29 mouse cellular contexts compared by ENCODE assay signal in genomic region chr2:9689518-9689917, GRCm38 (mm10).
A peak's percentile ranks its signal among the peaks of the same experiment; 100 is the strongest.
DNase-seq lines count a peak whose midpoint lies in the region; ATAC-seq and TF ChIP-seq lines count a peak whose summit lies in the region.
"Had no signal": no experiment of that assay in that cellular context is flagged by ENCODE, and none has a peak within 500 bp of the region (broad histone marks: within the 10 kb centered on the region; RNA-seq: fewer than 3 reads in every experiment).

No protein-coding gene starts in this region.

- H3K27ac ChIP-seq in gastrocnemius, adult 2 months: no peak overlapping the region
- no peak overlapping the region for H3K27ac ChIP-seq in midbrain, postnatal 0 days (ENCODE audit: low read depth, low read length)
- H3K27ac ChIP-seq in forebrain, embryonic 14.5 days (ENCODE audit: low read depth, low read length): no peak overlapping the region
- no peak overlapping the region for H3K27ac ChIP-seq in embryonic facial prominence, embryonic 10.5 days (replicated peaks)
- H3K27ac ChIP-seq: embryonic facial prominence, embryonic 15.5 days; forebrain, embryonic 12.5 days; hindbrain, embryonic 10.5 days; kidney, postnatal 0 days; left cerebral cortex, adult 2 months; limb, embryonic 13.5 days; liver, embryonic 12.5 days; macrophage; neural tube, embryonic 12.5 days had no signal

- H3K4me2 ChIP-seq in midbrain, postnatal 0 days (ENCODE audit: low read depth, low read length, poor library complexity, severe bottlenecking): no peak overlapping the region
- no peak overlapping the region for H3K4me2 ChIP-seq in forebrain, embryonic 14.5 days (ENCODE audit: low read length)
- H3K4me2 ChIP-seq: embryonic facial prominence, embryonic 15.5 days; forebrain, embryonic 12.5 days; limb, embryonic 13.5 days; liver, embryonic 12.5 days; neural tube, embryonic 12.5 days had no signal

- no peaks in the 10 kb centered on the region for H3K36me3 ChIP-seq in midbrain, postnatal 0 days (ENCODE audit: insufficient read depth, low read length)
- no peaks in the 10 kb centered on the region for H3K36me3 ChIP-seq in forebrain, embryonic 14.5 days (ENCODE audit: control insufficient read depth, insufficient read depth, low read length)
- no peaks in the 10 kb centered on the region for H3K36me3 ChIP-seq in embryonic facial prominence, embryonic 10.5 days (replicated peaks)
- H3K36me3 ChIP-seq: embryonic facial prominence, embryonic 15.5 days; forebrain, embryonic 12.5 days; hindbrain, embryonic 10.5 days; limb, embryonic 13.5 days; liver, embryonic 12.5 days; neural tube, embryonic 12.5 days had no signal

- no peak overlapping the region for H3K9ac ChIP-seq in midbrain, postnatal 0 days (replicated peaks; ENCODE audit: low read length, poor library complexity, severe bottlenecking)
- H3K9ac ChIP-seq in forebrain, embryonic 14.5 days (ENCODE audit: low read length): no peak overlapping the region
- H3K9ac ChIP-seq: embryonic facial prominence, embryonic 15.5 days; forebrain, embryonic 12.5 days; limb, embryonic 13.5 days; liver, embryonic 12.5 days; liver, postnatal 0 days; neural tube, embryonic 12.5 days had no signal

- intact Hi-C loops in gastrocnemius, adult 2 months (cut with DNase I): no loop called here

- no peak overlapping the region for H3K4me3 ChIP-seq in gastrocnemius, adult 2 months
- H3K4me3 ChIP-seq in midbrain, postnatal 0 days (ENCODE audit: low read depth, low read length): no peak overlapping the region
- no peak overlapping the region for H3K4me3 ChIP-seq in forebrain, embryonic 14.5 days (ENCODE audit: low read depth, low read length)
- H3K4me3 ChIP-seq in embryonic facial prominence, embryonic 10.5 days: no peak overlapping the region
- H3K4me3 ChIP-seq: embryonic facial prominence, embryonic 15.5 days; forebrain, embryonic 12.5 days; hindbrain, embryonic 10.5 days; left cerebral cortex, adult 2 months; limb, embryonic 13.5 days; liver, embryonic 12.5 days; neural tube, embryonic 12.5 days had no signal

- H3K27me3 ChIP-seq in midbrain, postnatal 0 days (ENCODE audit: insufficient read depth, low read length): no peaks in the 10 kb centered on the region
- H3K27me3 ChIP-seq in forebrain, embryonic 14.5 days (replicated peaks; ENCODE audit: control insufficient read depth, insufficient read depth, low read length): no peaks in the 10 kb centered on the region
- H3K27me3 ChIP-seq in embryonic facial prominence, embryonic 10.5 days (replicated peaks; ENCODE audit: low read depth, poor library complexity, severe bottlenecking): no peaks in the 10 kb centered on the region
- H3K27me3 ChIP-seq: embryonic facial prominence, embryonic 15.5 days; forebrain, embryonic 12.5 days; liver, embryonic 12.5 days; neural tube, embryonic 12.5 days had no signal

- DNase-seq in CD4-positive, CD25-positive, alpha-beta regulatory T cell, adult 2 months (ENCODE audit: low read depth, low spot score): peak; percentile 70
- DNase-seq in CD8-positive naive resting alpha-beta T cell, adult 2 months (ENCODE audit: low read depth in 2 of 2, low spot score in 2 of 2): peak; percentile 33 to 52
- DNase-seq in naive thymus-derived CD4-positive, alpha-beta T cell, adult 2 months (ENCODE audit: low read depth): peak; percentile 68
- peak; percentile 55 for DNase-seq in thymus, postnatal 14 days
- no peak for DNase-seq in gastrocnemius, adult 2 months
- DNase-seq in midbrain, postnatal 0 days (ENCODE audit: low spot score): no peak
- no peak for DNase-seq in forebrain, embryonic 14.5 days (ENCODE audit: low spot score)
- no peak for DNase-seq in embryonic facial prominence, embryonic 10.5 days (ENCODE audit: low spot score)
- DNase-seq: adrenal gland, adult 2 months; adrenal gland, postnatal 36 days; B cell, adult 2 months; cerebellum, adult 18-20 months; cerebellum, postnatal 14 days; heart, postnatal 14 days; kidney, adult 8-10 months; liver, postnatal 0 days; midbrain, embryonic 14.5 days; right cerebral cortex, postnatal 4 days had no signal

- TF ChIP-seq CTCF in gastrocnemius, adult 2 months (IDR thresholded peaks at IDR 0.05): no peak
- no peak for TF ChIP-seq CTCF in midbrain, postnatal 0 days (IDR thresholded peaks at IDR 0.05)

- no peaks in the 10 kb centered on the region for H3K4me1 ChIP-seq in midbrain, postnatal 0 days (ENCODE audit: insufficient read depth, low read length)
- H3K4me1 ChIP-seq in forebrain, embryonic 14.5 days (ENCODE audit: control insufficient read depth, insufficient read depth, low read length): no peaks in the 10 kb centered on the region
- H3K4me1 ChIP-seq in embryonic facial prominence, embryonic 10.5 days: 0 out of 2 replicates have a peak, but pooled peaks cover 3% of the 10 kb centered on the region
- H3K4me1 ChIP-seq: forebrain, embryonic 12.5 days; hindbrain, embryonic 10.5 days; neural tube, embryonic 12.5 days had no signal

- no peaks in the 10 kb centered on the region for H3K9me3 ChIP-seq in midbrain, postnatal 0 days (ENCODE audit: low read length)
- no peaks in the 10 kb centered on the region for H3K9me3 ChIP-seq in forebrain, embryonic 14.5 days (replicated peaks; ENCODE audit: control insufficient read depth, low read length)
- no peaks in the 10 kb centered on the region for H3K9me3 ChIP-seq in embryonic facial prominence, embryonic 10.5 days
- H3K9me3 ChIP-seq: embryonic facial prominence, embryonic 15.5 days; forebrain, embryonic 12.5 days; hindbrain, embryonic 10.5 days; limb, embryonic 13.5 days; liver, embryonic 12.5 days; neural tube, embryonic 12.5 days had no signal

- 94% methylated on average over 5 of the region's 5 CpGs for WGBS in midbrain, postnatal 0 days
- 89% methylated on average over 5 of the region's 5 CpGs for WGBS in forebrain, embryonic 14.5 days
- WGBS in embryonic facial prominence, embryonic 10.5 days: 88% methylated on average over 5 of the region's 5 CpGs

- no peak for ATAC-seq in midbrain, postnatal 0 days (ENCODE audit: low FRiP score)
- no peak for ATAC-seq in forebrain, embryonic 14.5 days
- ATAC-seq: hindbrain, embryonic 16.5 days; intestine, embryonic 16.5 days; liver, embryonic 12.5 days; liver, postnatal 0 days had no signal

Comparison
In these comparisons a context has a peak if more than half of its experiments do, and no peak if none do; other contexts are left out.
1. DNase-seq: peak in CD4-positive, CD25-positive, alpha-beta regulatory T cell, adult 2 months (single experiment), CD8-positive naive resting alpha-beta T cell, adult 2 months (2 of 2), naive thymus-derived CD4-positive, alpha-beta T cell, adult 2 months (single experiment) and thymus, postnatal 14 days (single experiment); none in gastrocnemius, adult 2 months (single experiment), midbrain, postnatal 0 days (single experiment), forebrain, embryonic 14.5 days (single experiment) and embryonic facial prominence, embryonic 10.5 days (single experiment).